Mouse (Mus musculus) heart, embryonic 14.5 days (tissue): Measurements from ENCODE around the gene Cpt1a. TPM values are rescaled to one million over a fixed set of nuclear protein-coding genes. Genes with fewer than 3 reads are reported as not detected.
A peak's percentile ranks its signal among the peaks of the same experiment; 100 is the strongest.

Experiments used
- ATAC-seq: fragments of 200-750 bp; cut with Nextera tagmentation; 2 replicates; pipeline ENCODE4 v1.8.0; 2017; ENCODE audit warnings: low read depth, moderate TSS enrichment; ENCODE audit not compliant: insufficient number of reproducible peaks, insufficient read depth, low FRiP score
- H3K27ac ChIP-seq, 2 experiments: fragments of 200-500 bp in 1 of 2; fragments of 300-500 bp in 1 of 2; sonication (generic) in 1 of 2; replicated peaks in 1 of 2; 2 replicates each; pipeline ENCODE4 v1.5.1; 2012 to 2014; ENCODE audit warnings: low read depth in 2 of 2, low read length in 2 of 2, control low read depth in 1 of 2, mild to moderate bottlenecking in 1 of 2, mixed read lengths in 1 of 2; ENCODE audit not compliant: control insufficient read depth in 1 of 2, insufficient read depth in 1 of 2
- H3K27me3 ChIP-seq: fragments of 300-500 bp; sonication (generic); 2 replicates; pipeline ENCODE4 v1.6.1; 2014; ENCODE audit warnings: mild to moderate bottlenecking, low read length, control low read depth; ENCODE audit not compliant: control insufficient read depth, insufficient read depth
- H3K36me3 ChIP-seq: fragments of 300-500 bp; sonication (generic); 2 replicates; pipeline ENCODE4 v1.6.1; 2014; ENCODE audit warnings: mild to moderate bottlenecking, control low read depth, low read length, mixed read lengths; ENCODE audit not compliant: control insufficient read depth, insufficient read depth
- H3K4me1 ChIP-seq, 2 experiments: fragments of 200-500 bp in 1 of 2; fragments of 300-500 bp in 1 of 2; sonication (generic) in 1 of 2; 2 replicates each; pipeline ENCODE4 v1.6.1; 2012 to 2014; ENCODE audit warnings: low read length in 2 of 2, control low read depth in 1 of 2, mixed read lengths in 1 of 2; ENCODE audit not compliant: control insufficient read depth in 2 of 2, insufficient read depth in 2 of 2
- H3K4me2 ChIP-seq: fragments of 300-500 bp; sonication (generic); 2 replicates; pipeline ENCODE4 v1.6.1; 2014; ENCODE audit warnings: mild to moderate bottlenecking, low read length
- H3K4me3 ChIP-seq, 2 experiments: fragments of 200-500 bp in 1 of 2; fragments of 300-500 bp in 1 of 2; sonication (generic) in 1 of 2; 2 replicates each; pipeline ENCODE4 v1.5.1; 2012 to 2014; ENCODE audit warnings: low read length in 2 of 2, mild to moderate bottlenecking in 2 of 2, control low read depth in 1 of 2, low read depth in 1 of 2, moderate library complexity in 1 of 2; ENCODE audit not compliant: control insufficient read depth in 1 of 2, insufficient read depth in 1 of 2
- H3K9ac ChIP-seq: fragments of 300-500 bp; sonication (generic); 2 replicates; pipeline ENCODE4 v1.6.1; 2014; ENCODE audit warnings: mild to moderate bottlenecking, low read length
- H3K9me3 ChIP-seq: fragments of 300-500 bp; sonication (generic); 2 replicates; pipeline ENCODE4 v1.6.1; 2016; ENCODE audit warnings: low read length, control low read depth; ENCODE audit not compliant: control insufficient read depth
- WGBS: fragments of 180-500 bp; shearing (Covaris S2); extraction: QIAGEN DNeasy Blood & Tissue Kit; methylation state at CpG from one replicate; pipeline ENCODE4 v1.1.7; 2014; 5-methylcytosine and 5-hydroxymethylcytosine counted together
- polyA plus RNA-seq: library from polyadenylated mRNA; unstranded; fragments of >200 nt; fragmentation: Nextera tagmentation; extraction: Ambion mirVana; gene quantifications from 2 replicates; pipeline ENCODE4 v1.2.1, GENCODE M21; 2014

Cpt1a gene
- polyA plus RNA-seq, result 29.2 and 34.9 TPM in 2 replicates

DNA sequence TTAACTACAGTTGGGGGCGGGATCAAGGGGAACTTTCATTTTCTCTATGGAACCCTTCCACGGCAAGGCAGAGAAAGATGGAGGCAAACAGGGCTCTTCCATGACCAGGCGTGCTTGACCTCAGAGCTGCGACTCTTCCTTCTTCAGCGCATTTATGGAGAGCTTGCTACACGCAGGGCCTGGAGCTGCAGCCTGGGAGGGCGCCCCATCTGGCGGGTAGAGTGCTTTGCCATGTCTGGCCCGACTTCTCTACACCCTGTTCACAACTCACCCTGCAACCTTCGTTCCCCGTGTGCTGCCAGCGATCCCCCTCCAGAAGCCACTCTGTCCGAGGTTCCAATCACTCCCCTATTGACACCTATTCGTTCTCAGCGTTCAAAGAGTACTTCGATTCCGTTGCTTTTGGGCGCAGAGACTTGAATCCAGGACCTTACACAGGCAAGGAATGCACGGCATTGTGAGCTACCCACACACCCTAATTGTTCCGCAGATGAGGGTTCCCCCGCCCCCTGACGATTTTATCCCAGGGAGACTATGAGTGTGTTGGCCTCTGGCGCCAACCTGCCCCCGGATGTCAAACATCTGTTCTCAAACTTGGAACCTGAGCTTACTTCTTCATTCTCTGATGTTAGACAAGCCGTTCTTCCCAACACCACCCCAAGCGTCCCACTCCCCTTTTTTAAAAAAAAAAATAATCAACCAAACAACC lies at the start of gene Cpt1a:
Gene Cpt1a, plus strand, starts transcription at position 74 of the 709 bp plus-strand sequence.
- Histone ChIP-seq H3K4me1 (peaks cover 25 to 28% of the 10 kb centered on the region in 2 experiments), H3K36me3 (no peaks in the 10 kb centered on the region), H3K4me3 (peak within 1 kb of the TSS; percentile 73 to 83), H3K27me3 (no peaks in the 10 kb centered on the region), H3K4me2 (peak within 1 kb of the TSS; percentile 99), H3K27ac (peak within 1 kb of the TSS; percentile 34 to 98), H3K9me3 (no peaks in the 10 kb centered on the region), H3K9ac (peak within 1 kb of the TSS; percentile 87)
- 0 out of 2 replicates have a peak, but pooled peaks have one; percentile 27 for ATAC-seq
- WGBS, result 3% methylated on average over 26 of the region's 26 CpGs

DNA sequence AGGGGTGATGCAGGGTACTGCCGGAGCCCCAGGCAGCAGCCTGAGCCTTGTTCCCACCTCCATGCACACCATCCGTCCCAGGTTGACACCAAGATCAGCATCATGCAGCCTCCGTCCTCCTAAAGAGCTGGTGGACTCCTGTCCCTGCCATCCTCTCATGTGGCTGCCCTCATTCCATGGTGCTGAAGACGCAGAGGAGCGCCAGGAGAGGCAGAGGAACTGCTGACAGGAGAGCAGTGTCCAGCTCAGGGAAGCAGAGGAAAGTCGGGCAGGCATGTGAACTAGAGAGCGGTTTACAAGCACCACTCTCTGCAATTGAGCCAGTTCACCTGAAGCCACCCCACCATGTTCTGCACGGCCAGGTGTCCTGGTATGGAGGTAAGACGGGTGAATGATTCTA lies 48.8 kb upstream of the Cpt1a start:
- Histone ChIP-seq H3K4me1 (no peaks in the 10 kb centered on the region), H3K27me3 (no peaks in the 10 kb centered on the region), H3K27ac (no peak overlapping the region), H3K4me3 (no peak overlapping the region), H3K4me2 (no peak overlapping the region), H3K9me3 (no peaks in the 10 kb centered on the region), H3K9ac (no peak overlapping the region), H3K36me3 (peaks cover 96% of the 10 kb centered on the region)
- 87% methylated on average over 9 of the region's 9 CpGs for WGBS
- no peak for ATAC-seq

DNA sequence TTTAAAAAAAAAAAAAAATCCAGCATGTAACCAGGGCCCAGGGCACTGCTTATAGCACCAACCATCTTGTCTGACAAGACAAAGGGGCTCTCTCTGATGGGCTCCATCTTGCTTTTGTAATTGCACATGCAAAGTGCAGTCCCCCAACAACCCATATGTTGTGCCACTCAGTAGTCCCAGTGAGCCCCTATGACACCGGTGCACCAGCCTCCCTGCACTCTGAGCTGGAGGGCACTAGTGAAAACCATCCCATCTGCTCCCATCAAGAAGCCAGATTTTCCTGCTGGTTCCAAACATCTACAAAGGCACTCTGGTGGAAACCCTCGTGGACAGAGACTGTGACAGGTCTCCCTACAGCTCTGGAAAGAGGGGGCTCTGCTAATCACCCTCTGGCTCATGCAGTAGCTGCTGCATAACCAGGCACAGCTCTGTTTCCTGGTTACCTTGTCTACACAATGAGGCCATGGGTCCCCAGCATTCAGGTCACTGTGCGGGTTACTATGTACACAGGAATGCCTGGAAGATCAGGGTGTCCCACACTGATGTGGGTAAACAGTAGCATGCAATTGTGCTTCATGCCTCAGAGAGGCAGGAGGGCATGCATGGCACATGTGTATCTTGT lies 46.3 kb upstream of the Cpt1a start:
- Histone ChIP-seq H3K27me3 (no peaks in the 10 kb centered on the region), H3K4me2 (no peak overlapping the region), H3K9ac (no peak overlapping the region), H3K9me3 (no peaks in the 10 kb centered on the region), H3K4me1 (no peaks in the 10 kb centered on the region), H3K36me3 (peaks cover 89% of the 10 kb centered on the region), H3K4me3 (no peak overlapping the region), H3K27ac (no peak overlapping the region)
- no peak for ATAC-seq
- WGBS, result 88% methylated on average over 3 of the region's 3 CpGs

DNA sequence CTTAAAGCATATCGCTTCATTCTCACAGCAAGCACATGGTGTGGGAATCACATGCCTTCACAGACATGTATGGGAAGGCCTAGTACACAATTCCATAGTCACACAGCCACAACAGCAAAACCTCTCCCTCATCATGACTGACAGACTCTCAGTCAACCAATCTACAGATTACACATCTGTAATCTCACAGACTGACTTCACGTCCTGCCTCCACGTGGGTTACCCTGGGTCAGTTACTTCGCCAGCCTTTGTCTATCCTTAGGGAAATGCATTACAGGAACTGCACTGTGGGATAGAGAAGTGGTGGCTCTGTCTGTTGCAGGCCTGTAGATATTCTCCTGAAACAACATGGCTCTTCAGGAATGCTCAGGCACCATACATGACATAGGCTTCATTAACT lies 40.2 kb upstream of the Cpt1a start:
- 68% methylated on average over 4 of the region's 4 CpGs for WGBS
- no peak for ATAC-seq
- Histone ChIP-seq H3K9me3 (no peaks in the 10 kb centered on the region), H3K4me3 (peak overlapping the region; percentile 55 to 87), H3K9ac (peak overlapping the region; percentile 90), H3K4me2 (peak overlapping the region; percentile 89), H3K4me1 (peaks cover 2 to 12% of the 10 kb centered on the region in 2 experiments; a peak in 2 of 4 replicates), H3K27ac (no peak overlapping the region), H3K27me3 (no peaks in the 10 kb centered on the region), H3K36me3 (peaks cover 50% of the 10 kb centered on the region)

DNA sequence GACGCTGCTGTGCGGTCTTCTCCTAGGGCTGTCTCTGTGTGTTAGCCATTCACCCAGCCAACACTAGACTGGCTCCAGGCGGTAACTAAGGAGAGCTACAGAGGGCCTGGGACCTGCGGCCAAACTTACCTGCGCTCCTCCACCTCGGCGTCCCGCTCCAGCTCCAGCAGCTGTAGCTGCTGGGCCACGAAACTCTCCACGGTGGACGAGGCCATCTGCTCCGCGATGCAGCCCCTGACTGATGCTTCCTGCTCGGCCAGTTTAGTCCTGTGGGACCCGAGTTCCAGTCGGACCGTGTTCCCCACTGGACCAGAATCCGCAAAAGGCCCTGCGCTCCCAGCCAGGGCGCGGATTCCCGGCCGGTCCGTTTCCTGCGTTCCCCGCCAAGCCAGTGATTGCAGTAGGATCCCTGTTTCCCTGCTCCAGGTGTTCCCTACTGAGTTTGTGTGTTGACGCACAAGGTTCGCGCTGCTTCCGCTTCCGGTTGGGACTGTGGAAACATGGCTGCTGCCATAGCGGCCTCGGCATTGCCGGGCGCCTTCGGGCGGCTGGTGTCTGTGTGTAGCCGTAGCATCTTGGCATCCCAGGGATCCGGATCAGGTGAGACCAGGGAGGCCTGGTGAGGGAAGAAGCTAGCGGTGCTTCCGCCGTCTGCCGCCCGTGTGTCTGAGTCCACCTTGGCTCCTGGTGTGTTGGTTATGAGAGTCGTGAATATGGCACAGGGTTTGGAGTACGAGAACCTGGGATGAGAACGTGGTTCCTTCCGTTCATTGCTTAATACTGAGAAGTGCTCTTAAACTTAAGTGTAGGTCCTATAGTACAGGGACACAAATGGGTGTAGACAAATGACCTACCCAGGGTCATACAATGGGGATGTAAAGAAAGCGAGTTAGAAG lies 39.3 kb upstream of the Cpt1a start, which contains the start of the genes Mrpl21 and Ighmbp2:
Gene Mrpl21, plus strand, starts transcription at position 330 of the 896 bp plus-strand sequence.
Gene Ighmbp2, minus strand, starts transcription at position 446 of the 896 bp plus-strand sequence.
- H3K9ac ChIP-seq, result peak within 1 kb of the TSS; percentile 90
- H3K4me2 ChIP-seq, result peak within 1 kb of the TSS; percentile 89

DNA sequence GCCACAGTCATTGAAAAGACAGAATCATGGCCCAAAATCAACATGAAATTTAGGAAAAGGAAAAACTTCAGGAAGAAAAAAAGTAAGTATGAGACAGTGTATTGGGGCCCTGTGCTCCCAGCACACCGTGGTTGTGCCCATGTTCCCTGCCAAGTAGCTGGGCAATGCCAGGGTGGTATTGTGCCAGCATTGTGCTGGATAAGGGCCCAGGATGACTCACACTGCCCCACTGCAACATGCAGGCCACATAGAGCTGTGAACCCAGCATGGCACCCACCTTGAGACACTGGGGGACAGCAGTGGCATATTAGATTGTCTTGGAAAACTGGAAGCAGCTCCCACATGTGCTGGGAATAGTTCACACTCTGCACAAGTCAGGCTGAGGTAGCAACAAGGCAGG lies 33.1 kb upstream of the Cpt1a start:
- H3K27me3 ChIP-seq, result no peaks in the 10 kb centered on the region
- H3K9ac ChIP-seq, result no peak overlapping the region
- H3K27ac ChIP-seq, result no peak overlapping the region
- no peak overlapping the region for H3K4me3 ChIP-seq
- 100% methylated on average over 1 of the region's 1 CpGs for WGBS
- no peak overlapping the region for H3K4me2 ChIP-seq
- H3K4me1 ChIP-seq, result no peaks in the 10 kb centered on the region
- H3K36me3 ChIP-seq, result peaks cover 63% of the 10 kb centered on the region
- no peaks in the 10 kb centered on the region for H3K9me3 ChIP-seq
- no peak for ATAC-seq

More for the DNA sequence above, 39.3 kb upstream of the Cpt1a start, which contains the start of the genes Mrpl21 and Ighmbp2:
- H3K36me3 ChIP-seq, result peaks cover 50% of the 10 kb centered on the region
- peaks cover 2 to 12% of the 10 kb centered on the region in 2 experiments; a peak in 2 of 4 replicates for H3K4me1 ChIP-seq
- peak within 1 kb of the TSS; percentile 40 to 66 for H3K27ac ChIP-seq
- no peaks in the 10 kb centered on the region for H3K9me3 ChIP-seq
- under 1% methylated on average over 49 of the region's 49 CpGs for WGBS
- H3K4me3 ChIP-seq, result peak within 1 kb of the TSS; percentile 55 to 87
- no peaks in the 10 kb centered on the region for H3K27me3 ChIP-seq
- ATAC-seq, result peak; percentile 85

DNA sequence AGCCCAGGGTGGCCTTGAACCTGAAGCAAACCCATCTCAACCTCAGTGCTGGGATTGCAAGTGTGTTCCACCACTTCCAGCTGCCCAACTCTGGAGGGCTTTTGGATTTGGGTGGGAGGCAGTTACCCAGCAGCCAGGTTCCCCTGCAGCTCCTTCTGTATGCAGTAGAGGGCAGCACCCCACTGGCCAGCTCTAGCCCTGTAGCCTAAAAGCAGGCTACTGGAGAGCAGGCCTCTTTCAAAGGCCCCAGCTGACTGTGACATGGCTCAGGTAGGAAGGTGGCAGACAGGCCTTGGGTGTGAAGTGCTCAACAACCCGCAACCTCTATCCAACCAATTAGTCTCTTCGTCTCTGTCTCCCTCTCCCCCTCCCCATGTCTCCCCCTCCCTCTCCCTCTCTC lies 30.1 kb upstream of the Cpt1a start:
- ATAC-seq, result no peak
- H3K9me3 ChIP-seq, result no peaks in the 10 kb centered on the region
- no peaks in the 10 kb centered on the region for H3K27me3 ChIP-seq
- H3K4me1 ChIP-seq, result no peaks in the 10 kb centered on the region
- no peak overlapping the region for H3K27ac ChIP-seq
- H3K4me3 ChIP-seq, result no peak overlapping the region
- WGBS, result 43% methylated on average over 2 of the region's 2 CpGs
- H3K4me2 ChIP-seq, result no peak overlapping the region
- peaks cover 45% of the 10 kb centered on the region for H3K36me3 ChIP-seq
- no peak overlapping the region for H3K9ac ChIP-seq
